Mouse (Mus musculus) ES-E14 (cell line): ENCODE measurements at regions not wholly inside any gene's neighbourhood (a gene's known extent, or its start where the extent isn't known, plus 50 kb on each side); places are given as distances from the start of the nearest gene placed in this dataset.

Experiments used
- MAFK ChIP-seq: IDR thresholded peaks from 2 replicates; pipeline ENCODE4 v1.6.1; 2014; ENCODE audit warnings: mild to moderate bottlenecking, low read depth, low read length, inconsistent platforms; ENCODE audit not compliant: insufficient read depth
- ZNF384 ChIP-seq: IDR thresholded peaks from 2 replicates; pipeline ENCODE4 v1.6.1; 2012; ENCODE audit warnings: low read depth, low read length, inconsistent platforms

- TF ChIP-seq MAFK: no peak
- TF ChIP-seq ZNF384: no peak
Observed at GRCm38 (mm10) chr7:133441661-133442060, 160.3 kb downstream of the Tex36 start.
